Mouse (Mus musculus): ENCODE data around the gene Rad54l. TPM values are rescaled to one million over a fixed set of nuclear protein-coding genes. Genes with fewer than 3 reads are reported as not detected.

The Rad54l gene
- polyA plus RNA-seq (2014; fragmentation: Illumina TruSeq; extraction: RNeasy Lipid Tissue Mini Kit (QIAGEN cat#74804); ENCODE audit: low read depth, low replicate concordance), result 2.5 TPM

GRCm38 (mm10) chr4:116123602-116124519, at the start of gene Rad54l, which contains the start of gene Pomgnt1:
Gene Rad54l (minus strand): TSS chr4:116123690.
Gene Pomgnt1 (plus strand): TSS chr4:116123840.

GRCm38 (mm10) chr4:116173072-116173471, 49.6 kb upstream of the Rad54l start, which contains the start of the genes 1700042G07Rik and Gm49337:
Gene 1700042G07Rik (plus strand): TSS chr4:116173372.
Gene Gm49337 (plus strand): TSS chr4:116173384.

GRCm38 (mm10) chr4:116167404-116167803, 43.9 kb upstream of the Rad54l start, which contains the start of gene Tspan1:
Gene Tspan1 (minus strand): TSS chr4:116167601.

GRCm38 (mm10) chr4:116151238-116151637, 27.7 kb upstream of the Rad54l start, which contains the start of gene Lurap1:
Gene Lurap1 (minus strand): TSS chr4:116151338.

GRCm38 (mm10) chr4:116074861-116075620, 48.4 kb downstream of the Rad54l start, which contains the start of the genes Uqcrh and Lrrc41:
Gene Uqcrh (minus strand): TSS chr4:116075071.
Gene Lrrc41 (plus strand): TSS chr4:116075269.

GRCm38 (mm10) chr4:116053399-116053961, 70.0 kb downstream of the Rad54l start, which contains the start of gene Nsun4:
Gene Nsun4 (minus strand): TSS chr4:116053876.

Other genes with a start within 250 kb of the Rad54l start
- not detected for gene Kncn, start 239.3 kb downstream of the Rad54l start, polyA plus RNA-seq (2014; fragmentation: Illumina TruSeq; extraction: RNeasy Lipid Tissue Mini Kit (QIAGEN cat#74804); ENCODE audit: low read depth, low replicate concordance)
- gene 6430628N08Rik, start 233.0 kb downstream of the Rad54l start, polyA plus RNA-seq (2014; fragmentation: Illumina TruSeq; extraction: RNeasy Lipid Tissue Mini Kit (QIAGEN cat#74804); ENCODE audit: low read depth, low replicate concordance), result not detected
- gene Dmbx1, start 183.8 kb downstream of the Rad54l start, polyA plus RNA-seq (2014; fragmentation: Illumina TruSeq; extraction: RNeasy Lipid Tissue Mini Kit (QIAGEN cat#74804); ENCODE audit: low read depth, low replicate concordance), result not detected
- gene Faah, start 105.8 kb downstream of the Rad54l start, polyA plus RNA-seq (2014; fragmentation: Illumina TruSeq; extraction: RNeasy Lipid Tissue Mini Kit (QIAGEN cat#74804); ENCODE audit: low read depth, low replicate concordance), result 4.2 TPM
- 8.8 TPM for gene Nsun4, start 69.8 kb downstream of the Rad54l start, polyA plus RNA-seq (2014; fragmentation: Illumina TruSeq; extraction: RNeasy Lipid Tissue Mini Kit (QIAGEN cat#74804); ENCODE audit: low read depth, low replicate concordance)
- gene Uqcrh, start 48.6 kb downstream of the Rad54l start, polyA plus RNA-seq (2014; fragmentation: Illumina TruSeq; extraction: RNeasy Lipid Tissue Mini Kit (QIAGEN cat#74804); ENCODE audit: low read depth, low replicate concordance), result 435 TPM
- gene Lrrc41, start 48.4 kb downstream of the Rad54l start, polyA plus RNA-seq (2014; fragmentation: Illumina TruSeq; extraction: RNeasy Lipid Tissue Mini Kit (QIAGEN cat#74804); ENCODE audit: low read depth, low replicate concordance), result 7.8 TPM
- gene Pomgnt1, start 150 bp upstream of the Rad54l start, polyA plus RNA-seq (2014; fragmentation: Illumina TruSeq; extraction: RNeasy Lipid Tissue Mini Kit (QIAGEN cat#74804); ENCODE audit: low read depth, low replicate concordance), result 7.3 TPM
- gene Lurap1, start 27.6 kb upstream of the Rad54l start, polyA plus RNA-seq (2014; fragmentation: Illumina TruSeq; extraction: RNeasy Lipid Tissue Mini Kit (QIAGEN cat#74804); ENCODE audit: low read depth, low replicate concordance), result 2.2 TPM
- 2,519 TPM for gene Tspan1, start 43.9 kb upstream of the Rad54l start, polyA plus RNA-seq (2014; fragmentation: Illumina TruSeq; extraction: RNeasy Lipid Tissue Mini Kit (QIAGEN cat#74804); ENCODE audit: low read depth, low replicate concordance)
- not detected for gene 1700042G07Rik, start 49.7 kb upstream of the Rad54l start, polyA plus RNA-seq (2014; fragmentation: Illumina TruSeq; extraction: RNeasy Lipid Tissue Mini Kit (QIAGEN cat#74804); ENCODE audit: low read depth, low replicate concordance)
- gene Gm49337, start 49.7 kb upstream of the Rad54l start, polyA plus RNA-seq (2014; fragmentation: Illumina TruSeq; extraction: RNeasy Lipid Tissue Mini Kit (QIAGEN cat#74804); ENCODE audit: low read depth, low replicate concordance), result 7.0 TPM
- gene Pik3r3, start 97.9 kb upstream of the Rad54l start, polyA plus RNA-seq (2014; fragmentation: Illumina TruSeq; extraction: RNeasy Lipid Tissue Mini Kit (QIAGEN cat#74804); ENCODE audit: low read depth, low replicate concordance), result 78.7 TPM

All from sigmoid colon, adult 10 weeks (tissue).